Mouse (Mus musculus) kidney, embryonic 14.5 days (tissue): Measurements from ENCODE around the gene Olfr91. TPM values are rescaled to one million over a fixed set of nuclear protein-coding genes. Genes with fewer than 3 reads are reported as not detected.
"Not testable (repeated sequence)": the region's sequence is repeated elsewhere in the genome, so short reads cannot be mapped to it uniquely, and the experiment has no call there.

ENCODE experiments used
- ATAC-seq: fragments of 200-750 bp; cut with Nextera tagmentation; 2 replicates; pipeline ENCODE4 v1.8.0; 2017; ENCODE audit warnings: moderate number of reproducible peaks, mild to moderate bottlenecking, moderate TSS enrichment, moderate library complexity; ENCODE audit not compliant: low FRiP score, low TSS enrichment
- H3K27ac ChIP-seq: fragments of 300-500 bp; sonication (generic); 2 replicates; pipeline ENCODE4 v1.5.1; 2014; ENCODE audit warnings: low read depth, mild to moderate bottlenecking, low read length, moderate library complexity, mixed read lengths
- H3K27me3 ChIP-seq: fragments of 300-500 bp; sonication (generic); 2 replicates; pipeline ENCODE4 v1.6.1; 2014; ENCODE audit warnings: mild to moderate bottlenecking, low read length; ENCODE audit not compliant: control insufficient read depth, insufficient read depth
- H3K36me3 ChIP-seq: fragments of 300-500 bp; sonication (generic); 2 replicates; pipeline ENCODE4 v1.6.1; 2014; ENCODE audit warnings: low read length, mixed read lengths; ENCODE audit not compliant: control insufficient read depth, insufficient read depth
- H3K4me1 ChIP-seq: fragments of 300-500 bp; sonication (generic); 2 replicates; pipeline ENCODE4 v1.6.1; 2014; ENCODE audit warnings: low read length, mixed read lengths; ENCODE audit not compliant: control insufficient read depth, insufficient read depth
- H3K4me2 ChIP-seq: fragments of 300-500 bp; sonication (generic); replicated peaks from 2 replicates; pipeline ENCODE4 v1.6.1; 2014; ENCODE audit warnings: low read depth, mild to moderate bottlenecking, low read length
- H3K4me3 ChIP-seq: fragments of 300-500 bp; sonication (generic); 2 replicates; pipeline ENCODE4 v1.5.1; 2014; ENCODE audit warnings: mild to moderate bottlenecking, low read length
- H3K9ac ChIP-seq: fragments of 300-500 bp; sonication (generic); 2 replicates; pipeline ENCODE4 v1.6.1; 2014; ENCODE audit warnings: low read depth, mild to moderate bottlenecking, low read length, moderate library complexity
- H3K9me3 ChIP-seq: fragments of 300-500 bp; sonication (generic); 2 replicates; pipeline ENCODE4 v1.6.1; 2016; ENCODE audit warnings: low read length; ENCODE audit not compliant: control insufficient read depth
- WGBS: fragments of 180-500 bp; shearing (Covaris S2); extraction: QIAGEN DNeasy Blood & Tissue Kit; methylation state at CpG from one replicate; pipeline ENCODE4 v1.1.7; 2014; 5-methylcytosine and 5-hydroxymethylcytosine counted together
- polyA plus RNA-seq: library from polyadenylated mRNA; unstranded; fragments of >200 nt; fragmentation: Nextera tagmentation; extraction: Ambion mirVana; gene quantifications from 2 replicates; pipeline ENCODE4 v1.2.1, GENCODE M21; 2014

Gene Olfr91
- polyA plus RNA-seq: not detected in 2 replicates

GRCm38 (mm10) chr17:37098178-37098577, at the start of gene Olfr91:
TSS of gene Olfr91 (minus strand) at chr17:37098278.
- H3K4me2 ChIP-seq: no peak within 1 kb of the TSS
- no peaks in the 10 kb centered on the region for H3K4me1 ChIP-seq
- ATAC-seq: no peak
- no peak within 1 kb of the TSS for H3K4me3 ChIP-seq
- 91% methylated on average over 1 of the region's 1 CpGs for WGBS
- no peaks in the 10 kb centered on the region for H3K36me3 ChIP-seq
- no peaks in the 10 kb centered on the region for H3K9me3 ChIP-seq
- H3K27ac ChIP-seq: no peak within 1 kb of the TSS
- H3K9ac ChIP-seq: no peak within 1 kb of the TSS
- H3K27me3 ChIP-seq: no peaks in the 10 kb centered on the region

DNA sequence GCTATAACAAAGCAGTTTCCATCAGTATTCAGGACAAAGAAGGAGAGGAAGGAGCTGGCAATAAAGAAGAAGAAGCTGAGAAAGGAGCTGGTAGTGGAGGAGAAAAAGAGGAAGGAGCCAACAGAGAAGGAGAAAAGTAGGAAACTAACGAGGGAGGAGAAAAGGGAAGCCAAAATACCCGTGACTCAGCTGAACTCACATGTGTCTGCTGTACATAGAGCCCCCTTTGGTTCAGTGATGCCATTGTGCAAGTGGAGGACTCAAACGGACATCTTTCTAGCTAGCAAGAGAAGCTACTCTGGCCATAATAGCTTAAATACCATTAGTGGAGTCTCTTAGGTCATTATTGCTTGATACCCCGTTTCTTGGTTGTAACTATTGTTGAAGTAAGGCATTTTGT, 33.3 kb upstream of the Olfr91 start:
- not testable (repeated sequence) for ATAC-seq, H3K27me3 ChIP-seq, H3K9me3 ChIP-seq, H3K4me2 ChIP-seq, H3K4me3 ChIP-seq, H3K27ac ChIP-seq, H3K36me3 ChIP-seq, H3K4me1 ChIP-seq, H3K9ac ChIP-seq
- 77% methylated on average over 4 of the region's 4 CpGs for WGBS

DNA sequence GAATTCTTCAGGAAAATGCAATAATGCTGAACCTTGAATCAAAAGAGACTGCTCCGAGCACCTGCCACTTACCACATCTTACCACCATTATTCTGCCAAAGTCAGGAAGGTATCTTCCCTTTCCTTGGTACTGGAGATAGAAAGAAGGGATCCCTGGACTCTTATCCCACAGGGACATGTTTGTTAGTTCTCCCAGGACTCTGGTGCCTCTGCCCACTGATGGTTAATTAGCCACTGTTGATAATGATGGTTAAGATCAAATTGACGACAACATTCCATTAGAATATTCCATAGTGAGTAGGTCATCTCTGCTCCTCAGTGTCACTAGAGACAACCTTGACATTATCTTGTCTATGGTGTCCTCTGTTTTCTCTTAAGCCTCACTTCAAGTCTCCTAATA, 21.9 kb upstream of the Olfr91 start, which contains the start of gene Olfr92:
TSS of gene Olfr92 (minus strand) at position 101 of the 400 bp plus-strand sequence.
- Histone ChIP-seq H3K27ac (no peak within 1 kb of the TSS), H3K4me1 (no peaks in the 10 kb centered on the region), H3K27me3 (no peaks in the 10 kb centered on the region), H3K36me3 (no peaks in the 10 kb centered on the region), H3K9me3 (no peaks in the 10 kb centered on the region), H3K4me3 (no peak within 1 kb of the TSS), H3K9ac (no peak within 1 kb of the TSS), H3K4me2 (no peak within 1 kb of the TSS)
- WGBS: 93% methylated on average over 2 of the region's 2 CpGs
- ATAC-seq: no peak

DNA sequence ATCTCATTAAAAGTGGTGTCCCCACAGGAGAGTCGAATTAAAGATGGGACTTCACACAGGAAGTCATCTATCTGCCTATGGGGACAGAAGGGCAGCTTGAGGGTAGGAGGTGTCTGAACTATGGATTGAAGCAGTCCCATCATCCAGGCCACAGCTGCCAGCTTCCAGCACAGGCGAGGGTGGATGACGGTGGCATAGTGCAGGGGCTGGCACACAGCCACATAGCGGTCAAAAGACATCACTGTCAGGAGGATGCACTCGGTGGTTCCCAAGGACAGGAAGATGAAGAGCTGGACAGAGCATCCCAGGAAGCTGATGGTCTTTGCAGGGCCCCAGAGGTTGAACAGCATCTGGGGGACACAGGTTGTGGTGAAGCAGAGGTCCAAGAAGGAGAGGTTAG, 4.8 kb downstream of the Olfr91 start:
- Histone ChIP-seq H3K9me3 (no peaks in the 10 kb centered on the region), H3K4me2 (no peak overlapping the region), H3K36me3 (no peaks in the 10 kb centered on the region), H3K4me3 (no peak overlapping the region), H3K27ac (no peak overlapping the region), H3K4me1 (no peaks in the 10 kb centered on the region), H3K27me3 (no peaks in the 10 kb centered on the region), H3K9ac (no peak overlapping the region)
- ATAC-seq: no peak
- whole genome bisulfite sequencing: 78% methylated on average over 5 of the region's 5 CpGs

- Histone ChIP-seq H3K4me1 (no peaks in the 10 kb centered on the region), H3K4me3 (no peak overlapping the region), H3K9ac (no peak overlapping the region), H3K27ac (no peak overlapping the region), H3K36me3 (no peaks in the 10 kb centered on the region), H3K27me3 (no peaks in the 10 kb centered on the region), H3K4me2 (no peak overlapping the region), H3K9me3 (no peaks in the 10 kb centered on the region)
- no peak for ATAC-seq
- 84% methylated on average over 1 of the region's 1 CpGs for WGBS
Observed at GRCm38 (mm10) chr17:37092198-37092597, 5.9 kb downstream of the Olfr91 start.

DNA sequence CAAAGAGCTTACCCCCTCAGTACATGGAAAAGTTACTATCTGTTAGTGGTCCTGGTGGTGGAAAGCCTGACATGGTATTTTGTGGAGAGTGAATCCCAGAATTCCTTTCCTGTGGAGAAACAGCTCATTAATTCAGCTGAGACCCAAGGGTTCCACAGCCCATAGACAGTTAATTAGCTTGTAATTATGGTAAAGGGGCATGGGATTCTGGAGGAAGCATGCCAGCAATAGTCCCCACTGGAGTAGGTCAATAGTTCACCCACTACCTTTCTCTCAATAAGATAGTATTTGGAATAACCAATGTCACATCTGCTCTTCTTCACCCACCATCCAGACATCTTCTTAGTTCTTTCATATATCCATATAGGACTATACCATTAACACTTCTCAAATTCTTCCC, 9.7 kb downstream of the Olfr91 start, which contains the start of gene Olfr90:
TSS of gene Olfr90 (minus strand) at position 101 of the 400 bp plus-strand sequence.
- Histone ChIP-seq H3K9ac (no peak within 1 kb of the TSS), H3K4me3 (no peak within 1 kb of the TSS), H3K4me2 (no peak within 1 kb of the TSS), H3K27ac (no peak within 1 kb of the TSS), H3K36me3 (no peaks in the 10 kb centered on the region), H3K4me1 (no peaks in the 10 kb centered on the region), H3K27me3 (no peaks in the 10 kb centered on the region), H3K9me3 (no peaks in the 10 kb centered on the region)
- no peak for ATAC-seq

- no peaks in the 10 kb centered on the region for H3K27me3 ChIP-seq
- WGBS: 81% methylated on average over 10 of the region's 10 CpGs
- no peaks in the 10 kb centered on the region for H3K4me1 ChIP-seq
- no peak overlapping the region for H3K4me3 ChIP-seq
- H3K9ac ChIP-seq: no peak overlapping the region
- no peak for ATAC-seq
- no peaks in the 10 kb centered on the region for H3K9me3 ChIP-seq
- no peak overlapping the region for H3K4me2 ChIP-seq
- H3K36me3 ChIP-seq: no peaks in the 10 kb centered on the region
- H3K27ac ChIP-seq: no peak overlapping the region
Observed at GRCm38 (mm10) chr17:37085545-37085944, 12.5 kb downstream of the Olfr91 start.

DNA sequence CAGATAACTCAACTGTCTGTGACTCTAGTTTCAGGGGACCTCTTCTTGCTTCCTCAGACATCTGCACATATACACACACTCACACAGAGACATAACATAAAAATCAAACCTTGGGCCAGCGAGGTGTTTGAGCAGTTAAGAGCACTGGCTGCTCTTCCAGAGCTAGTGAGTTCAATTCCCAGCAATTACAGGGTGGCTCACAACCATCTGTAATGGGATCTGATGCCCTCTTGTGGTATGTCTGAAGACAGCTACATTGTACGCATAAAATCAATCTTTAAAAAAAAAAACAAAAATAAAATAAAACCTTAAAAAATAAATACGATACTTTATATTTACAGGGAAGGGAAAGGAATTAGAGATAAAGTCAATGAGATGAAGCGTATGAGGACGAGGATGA, 13.4 kb downstream of the Olfr91 start:
- Histone ChIP-seq H3K9me3 (no peaks in the 10 kb centered on the region), H3K36me3 (no peaks in the 10 kb centered on the region), H3K4me1 (no peaks in the 10 kb centered on the region), H3K9ac (no peak overlapping the region), H3K4me3 (no peak overlapping the region), H3K4me2 (no peak overlapping the region), H3K27ac (no peak overlapping the region), H3K27me3 (no peaks in the 10 kb centered on the region)
- 72% methylated on average over 5 of the region's 5 CpGs for WGBS
- no peak for ATAC-seq

DNA sequence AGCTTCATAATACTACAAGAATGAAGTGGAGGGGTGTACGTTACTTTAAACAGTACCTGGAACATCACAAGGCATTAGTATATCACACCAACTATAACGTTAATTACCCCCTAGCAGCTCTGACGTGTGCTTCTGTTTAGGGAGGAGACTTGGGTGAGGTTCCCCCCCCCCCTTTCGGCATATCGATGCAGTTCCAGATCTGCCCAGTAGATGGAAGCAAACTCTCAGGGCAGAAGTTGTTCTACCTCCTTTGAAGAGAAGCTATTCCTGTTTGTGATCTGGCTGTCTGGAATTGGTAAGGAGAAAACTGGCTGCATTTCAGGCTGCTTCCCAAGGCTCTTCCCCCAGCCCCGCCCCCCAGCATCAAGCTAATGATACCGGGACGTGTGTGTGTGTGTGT, 14.8 kb downstream of the Olfr91 start:
- ATAC-seq: peak; percentile 74
- Histone ChIP-seq H3K36me3 (no peaks in the 10 kb centered on the region), H3K9me3 (no peaks in the 10 kb centered on the region), H3K9ac (no peak overlapping the region), H3K27ac (no peak overlapping the region), H3K4me1 (no peaks in the 10 kb centered on the region), H3K4me2 (no peak overlapping the region), H3K4me3 (no peak overlapping the region), H3K27me3 (no peaks in the 10 kb centered on the region)
- 3% methylated on average over 8 of the region's 8 CpGs for whole genome bisulfite sequencing
